Mouse (Mus musculus): ENCODE results near the gene Olfr616. TPM values are rescaled to one million over a fixed set of nuclear protein-coding genes. Genes with fewer than 3 reads are reported as not detected.
"Not testable (repeated sequence)": the region's sequence is repeated elsewhere in the genome, so short reads cannot be mapped to it uniquely, and the experiment has no call there.

Gene Olfr616
- polyA plus RNA-seq, 1 experiment from 2014 or later: not detected

- not testable (repeated sequence) for H3K4me2 ChIP-seq (ENCODE audit: low read length); ATAC-seq (ENCODE audit: low FRiP score, low TSS enrichment); H3K4me1 ChIP-seq (ENCODE audit: control insufficient read depth, insufficient read depth, low read length); H3K36me3 ChIP-seq (ENCODE audit: control insufficient read depth, insufficient read depth, low read length); DNase-seq; H3K27me3 ChIP-seq (ENCODE audit: control insufficient read depth, insufficient read depth, low read length); H3K4me3 ChIP-seq (replicated peaks; ENCODE audit: low read depth, low read length); H3K9me3 ChIP-seq (ENCODE audit: control insufficient read depth, low read length); H3K9ac ChIP-seq (replicated peaks; ENCODE audit: low read length); H3K27ac ChIP-seq (replicated peaks; ENCODE audit: low read depth, low read length)
- WGBS: 71% methylated on average over 1 of the region's 1 CpGs
Measured at GRCm38 (mm10) chr7:103520746-103521145, 48.2 kb downstream of the Olfr616 start, which contains the start of gene Olfr611. Gene Olfr611 (minus strand): TSS chr7:103520846.

Small RNAs within 50 kb of the gene (microRNA-seq; reads per million reads assigned to microRNA genes)
- gene Gm26506: not detected

Other genes with a start within 250 kb of the Olfr616 start
- not detected in 2 replicates for gene Olfr598, start 245.6 kb downstream of the Olfr616 start, polyA plus RNA-seq (2014; fragmentation: Nextera tagmentation; extraction: Ambion mirVana)
- gene Olfr599, start 233.2 kb downstream of the Olfr616 start, polyA plus RNA-seq (2014; fragmentation: Nextera tagmentation; extraction: Ambion mirVana): not detected in 2 replicates
- gene Olfr600, start 219.5 kb downstream of the Olfr616 start, polyA plus RNA-seq (2014; fragmentation: Nextera tagmentation; extraction: Ambion mirVana): not detected in 2 replicates
- not detected in 2 replicates for gene Olfr601, start 206.5 kb downstream of the Olfr616 start, polyA plus RNA-seq (2014; fragmentation: Nextera tagmentation; extraction: Ambion mirVana)
- gene Olfr603, start 183.0 kb downstream of the Olfr616 start, polyA plus RNA-seq (2014; fragmentation: Nextera tagmentation; extraction: Ambion mirVana): not detected in 2 replicates
- not detected in 2 replicates for gene Usp17lc, start 154.1 kb downstream of the Olfr616 start, polyA plus RNA-seq (2014; fragmentation: Nextera tagmentation; extraction: Ambion mirVana)
- not detected in 2 replicates for gene Olfr605, start 123.7 kb downstream of the Olfr616 start, polyA plus RNA-seq (2014; fragmentation: Nextera tagmentation; extraction: Ambion mirVana)
- gene Olfr606, start 120.1 kb downstream of the Olfr616 start, polyA plus RNA-seq (2014; fragmentation: Nextera tagmentation; extraction: Ambion mirVana): not detected in 2 replicates
- gene Olfr607, start 105.0 kb downstream of the Olfr616 start, polyA plus RNA-seq (2014; fragmentation: Nextera tagmentation; extraction: Ambion mirVana): not detected in 2 replicates
- gene Olfr608, start 99.3 kb downstream of the Olfr616 start, polyA plus RNA-seq (2014; fragmentation: Nextera tagmentation; extraction: Ambion mirVana): not detected in 2 replicates
- not detected in 2 replicates for gene Olfr609, start 71.1 kb downstream of the Olfr616 start, polyA plus RNA-seq (2014; fragmentation: Nextera tagmentation; extraction: Ambion mirVana)
- not detected in 2 replicates for gene Olfr610, start 57.0 kb downstream of the Olfr616 start, polyA plus RNA-seq (2014; fragmentation: Nextera tagmentation; extraction: Ambion mirVana)
- gene Olfr611, start 48.3 kb downstream of the Olfr616 start, polyA plus RNA-seq (2014; fragmentation: Nextera tagmentation; extraction: Ambion mirVana): not detected in 2 replicates
- not detected in 2 replicates for gene Olfr612, start 26.4 kb downstream of the Olfr616 start, polyA plus RNA-seq (2014; fragmentation: Nextera tagmentation; extraction: Ambion mirVana)
- not detected in 2 replicates for gene Olfr613, start 21.1 kb downstream of the Olfr616 start, polyA plus RNA-seq (2014; fragmentation: Nextera tagmentation; extraction: Ambion mirVana)
- not detected in 2 replicates for gene Olfr615, start 13.1 kb downstream of the Olfr616 start, polyA plus RNA-seq (2014; fragmentation: Nextera tagmentation; extraction: Ambion mirVana)
- not detected in 2 replicates for gene Olfr617, start 3.9 kb upstream of the Olfr616 start, polyA plus RNA-seq (2014; fragmentation: Nextera tagmentation; extraction: Ambion mirVana)
- gene Olfr618, start 21.0 kb upstream of the Olfr616 start, polyA plus RNA-seq (2014; fragmentation: Nextera tagmentation; extraction: Ambion mirVana): 0.08 and 0.23 TPM in 2 replicates
- gene Olfr619, start 31.4 kb upstream of the Olfr616 start, polyA plus RNA-seq (2014; fragmentation: Nextera tagmentation; extraction: Ambion mirVana): not detected in 2 replicates
- gene Olfr620, start 43.4 kb upstream of the Olfr616 start, polyA plus RNA-seq (2014; fragmentation: Nextera tagmentation; extraction: Ambion mirVana): not detected in 2 replicates
- not detected in 2 replicates for gene Olfr622, start 73.6 kb upstream of the Olfr616 start, polyA plus RNA-seq (2014; fragmentation: Nextera tagmentation; extraction: Ambion mirVana)
- not detected in 2 replicates for gene Olfr623, start 94.6 kb upstream of the Olfr616 start, polyA plus RNA-seq (2014; fragmentation: Nextera tagmentation; extraction: Ambion mirVana)
- not detected in 2 replicates for gene Olfr624, start 102.0 kb upstream of the Olfr616 start, polyA plus RNA-seq (2014; fragmentation: Nextera tagmentation; extraction: Ambion mirVana)
- not detected in 2 replicates for gene Olfr625-ps1, start 113.6 kb upstream of the Olfr616 start, polyA plus RNA-seq (2014; fragmentation: Nextera tagmentation; extraction: Ambion mirVana)
- gene Olfr243, start 145.5 kb upstream of the Olfr616 start, polyA plus RNA-seq (2014; fragmentation: Nextera tagmentation; extraction: Ambion mirVana): not detected in 2 replicates
- not detected in 2 replicates for gene Olfr628, start 161.2 kb upstream of the Olfr616 start, polyA plus RNA-seq (2014; fragmentation: Nextera tagmentation; extraction: Ambion mirVana)
- gene Olfr629, start 175.8 kb upstream of the Olfr616 start, polyA plus RNA-seq (2014; fragmentation: Nextera tagmentation; extraction: Ambion mirVana): not detected in 2 replicates
- not detected in 2 replicates for gene Olfr630, start 188.2 kb upstream of the Olfr616 start, polyA plus RNA-seq (2014; fragmentation: Nextera tagmentation; extraction: Ambion mirVana)
- not detected in 2 replicates for gene Olfr69, start 202.5 kb upstream of the Olfr616 start, polyA plus RNA-seq (2014; fragmentation: Nextera tagmentation; extraction: Ambion mirVana)
- not detected in 2 replicates for gene Olfr68, start 210.6 kb upstream of the Olfr616 start, polyA plus RNA-seq (2014; fragmentation: Nextera tagmentation; extraction: Ambion mirVana)
- not detected in 2 replicates for gene Olfr67, start 222.7 kb upstream of the Olfr616 start, polyA plus RNA-seq (2014; fragmentation: Nextera tagmentation; extraction: Ambion mirVana)
- gene Hbb-bt, start 244.9 kb upstream of the Olfr616 start, polyA plus RNA-seq (2014; fragmentation: Nextera tagmentation; extraction: Ambion mirVana): 856 and 1,369 TPM in 2 replicates